Mouse (Mus musculus) brain, embryonic 14.5 days (tissue): Measurements from ENCODE around the gene Tenm2.

Source experiments
- CTCF ChIP-seq: fragments of 200-500 bp; IDR thresholded peaks from 2 replicates; pipeline ENCODE4 v1.5.1; 2012; ENCODE audit warnings: inconsistent platforms, mild to moderate bottlenecking, moderate library complexity, borderline replicate concordance; ENCODE audit not compliant: insufficient read depth, insufficient read length; ENCODE audit errors: extremely low read depth
- POLR2A ChIP-seq: fragments of 200-500 bp; IDR thresholded peaks from 2 replicates; pipeline ENCODE4 v1.6.1; 2012; ENCODE audit warnings: mild to moderate bottlenecking, inconsistent platforms, borderline replicate concordance; ENCODE audit not compliant: poor library complexity, insufficient read depth, insufficient read length, severe bottlenecking; ENCODE audit errors: extremely low read depth

DNA sequence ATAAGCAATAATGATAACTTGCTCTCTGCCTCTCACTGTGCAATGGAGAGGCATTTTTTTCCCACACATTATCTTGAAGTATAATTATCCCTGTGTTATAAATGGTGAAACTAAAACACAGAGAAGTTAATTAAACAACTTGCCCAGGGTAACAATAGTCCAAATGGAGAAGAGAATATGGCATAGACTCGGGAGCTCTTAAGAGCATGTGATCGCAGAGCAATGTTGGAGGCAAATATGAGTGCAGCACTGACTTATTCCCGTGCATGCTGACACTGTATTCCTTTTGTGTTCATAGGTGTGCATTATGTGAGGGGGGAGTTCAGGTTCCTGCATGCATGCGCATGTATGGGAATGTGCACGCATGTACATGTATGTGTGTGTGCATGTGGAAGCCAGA, 870.7 kb downstream of the Tenm2 start:
- TF ChIP-seq CTCF (no peak), POLR2A (no peak)
